Mouse (Mus musculus) liver, postnatal 0 days (tissue): ENCODE data around the gene 4930438A08Rik. TPM values are rescaled to one million over a fixed set of nuclear protein-coding genes. Genes with fewer than 3 reads are reported as not detected.

Experiments used
- ATAC-seq: fragments of 200-750 bp; cut with Nextera tagmentation; 2 replicates; pipeline ENCODE4 v1.8.0; 2017; ENCODE audit warnings: mild to moderate bottlenecking, moderate library complexity
- DNase-seq: peaks from one replicate; pipeline ENCODE4 v3.0.0-alpha.2; 2016
- H3K27ac ChIP-seq: fragments of 300-500 bp; sonication (generic); 2 replicates; pipeline ENCODE4 v1.5.1; 2014; ENCODE audit warnings: antibody characterized with exemption, moderate library complexity, mild to moderate bottlenecking, low read depth
- H3K27me3 ChIP-seq: fragments of 300-500 bp; sonication (generic); 2 replicates; pipeline ENCODE4 v1.6.1; 2014; ENCODE audit warnings: low read length, control low read depth, mixed read lengths; ENCODE audit not compliant: insufficient read depth
- H3K36me3 ChIP-seq: fragments of 300-500 bp; sonication (generic); replicated peaks from 2 replicates; pipeline ENCODE4 v1.6.1; 2014; ENCODE audit warnings: mild to moderate bottlenecking, control low read depth, low read length, moderate library complexity, mixed read lengths; ENCODE audit not compliant: insufficient read depth
- H3K4me1 ChIP-seq: fragments of 300-500 bp; sonication (generic); 2 replicates; pipeline ENCODE4 v1.6.1; 2014; ENCODE audit warnings: antibody characterized with exemption, mild to moderate bottlenecking, control low read depth; ENCODE audit not compliant: insufficient read depth
- H3K4me2 ChIP-seq: fragments of 300-500 bp; sonication (generic); 2 replicates; pipeline ENCODE4 v1.6.1; 2014; ENCODE audit warnings: low read depth, mild to moderate bottlenecking, low read length, moderate library complexity, mixed read lengths
- H3K4me3 ChIP-seq: fragments of 300-500 bp; sonication (generic); 2 replicates; pipeline ENCODE4 v1.5.1; 2014; ENCODE audit warnings: low read depth, low read length
- H3K9ac ChIP-seq: fragments of 300-500 bp; sonication (generic); replicated peaks from 2 replicates; pipeline ENCODE4 v1.6.1; 2014; ENCODE audit warnings: mild to moderate bottlenecking, moderate library complexity
- H3K9me3 ChIP-seq: fragments of 300-500 bp; sonication (generic); 2 replicates; pipeline ENCODE4 v1.6.1; 2016; ENCODE audit warnings: mild to moderate bottlenecking, control low read depth, low read length, mixed read lengths
- CTCF ChIP-seq: sonication (generic); IDR thresholded peaks from 2 replicates; pipeline ENCODE4 v1.5.1; 2016; ENCODE audit warnings: antibody characterized with exemption, low read depth
- EP300 ChIP-seq: IDR thresholded peaks from 2 replicates; pipeline ENCODE4 v1.6.1; 2016; ENCODE audit warnings: antibody characterized with exemption, low read depth, mild to moderate bottlenecking
- WGBS: fragments of 180-500 bp; shearing (Covaris S2); extraction: QIAGEN DNeasy Blood & Tissue Kit; methylation state at CpG from one replicate; pipeline ENCODE4 v1.1.7; 2014; ENCODE audit not compliant: insufficient replicate concordance; 5-methylcytosine and 5-hydroxymethylcytosine counted together
- polyA plus RNA-seq: library from polyadenylated mRNA; unstranded; fragments of >200 nt; fragmentation: Nextera tagmentation; extraction: Ambion mirVana; gene quantifications from 2 replicates; pipeline ENCODE4 v1.2.1, GENCODE M21; 2015

The 4930438A08Rik gene
- polyA plus RNA-seq, 1 experiment from 2014 or later, result 7.0 TPM

DNA sequence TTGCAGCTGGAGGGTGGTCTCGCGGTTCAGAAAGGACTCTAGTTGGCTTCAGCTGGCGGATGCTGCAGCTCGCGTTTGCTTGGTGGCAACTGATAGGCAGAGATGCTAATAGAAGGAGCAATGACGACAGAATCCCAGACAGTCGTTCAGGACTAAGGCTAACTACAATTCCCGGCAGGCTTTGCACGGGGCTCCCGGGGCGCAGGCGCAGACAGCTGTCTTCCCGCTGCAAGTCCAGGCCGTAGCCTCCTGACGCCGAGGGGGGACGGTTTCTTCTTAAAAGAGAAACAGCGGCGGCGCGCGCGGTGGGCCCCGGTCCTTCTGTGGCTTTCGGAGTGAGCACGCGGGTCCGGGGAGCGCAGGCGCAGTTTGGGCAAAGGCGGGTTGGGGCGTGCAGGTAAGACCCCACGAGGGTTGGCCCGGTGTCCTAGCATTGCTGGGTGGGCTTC is 32.3 kb downstream of the 4930438A08Rik start, which contains the start of gene Zfp692:
Zfp692 (plus strand) TSS at position 210 of the 449 bp plus-strand sequence.
- DNase-seq (peak; percentile 93), ATAC-seq (peak; percentile 66)
- H3K4me2 ChIP-seq, result peak within 1 kb of the TSS; percentile 93
- WGBS, result under 1% methylated on average over 34 of the region's 34 CpGs
- H3K9ac ChIP-seq, result peak within 1 kb of the TSS; percentile 65
- H3K27ac ChIP-seq, result peak within 1 kb of the TSS; percentile 37
- H3K27me3 ChIP-seq, result no peaks in the 10 kb centered on the region
- peak within 1 kb of the TSS; percentile 55 for H3K4me3 ChIP-seq
- peaks cover 17% of the 10 kb centered on the region for H3K4me1 ChIP-seq
- no peak for TF ChIP-seq EP300
- TF ChIP-seq CTCF, result no peak
- H3K9me3 ChIP-seq, result no peaks in the 10 kb centered on the region
- H3K36me3 ChIP-seq, result peaks cover 4% of the 10 kb centered on the region; the same call in 1 of the 2 replicates

DNA sequence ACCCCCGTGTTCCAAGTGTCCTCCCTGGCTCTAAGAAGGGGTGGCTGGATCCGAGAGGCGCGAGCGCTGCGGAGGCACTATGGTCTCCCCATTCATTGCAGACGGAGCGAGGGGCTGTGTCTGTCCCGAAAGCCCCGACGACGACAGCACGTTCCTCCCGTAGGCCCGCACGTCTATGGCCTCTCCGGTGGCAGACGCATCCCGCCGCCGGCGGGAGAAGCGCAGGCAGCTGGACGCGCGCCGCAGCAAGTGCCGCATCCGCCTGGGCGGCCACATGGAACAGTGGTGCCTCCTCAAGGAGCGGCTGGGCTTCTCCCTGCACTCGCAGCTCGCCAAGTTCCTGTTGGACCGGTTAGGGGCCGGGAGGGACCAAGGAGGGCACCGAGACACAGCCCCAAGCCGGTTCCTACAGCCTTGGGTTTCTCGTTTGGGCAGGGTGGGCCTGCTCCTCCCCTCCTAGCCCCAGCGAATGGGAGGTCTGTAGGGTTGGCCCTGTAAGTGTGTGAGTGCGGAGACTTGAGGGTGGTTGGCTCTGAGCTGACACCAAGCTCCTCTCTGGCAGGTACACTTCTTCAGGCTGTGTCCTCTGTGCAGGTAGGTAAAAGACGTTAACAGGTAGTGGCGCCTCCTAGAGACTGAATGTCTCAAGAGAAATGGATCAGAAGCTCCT is 32.9 kb downstream of the 4930438A08Rik start:
- Histone ChIP-seq H3K27me3 (no peaks in the 10 kb centered on the region), H3K4me1 (peaks cover 17% of the 10 kb centered on the region), H3K4me3 (peak overlapping the region; percentile 55), H3K9me3 (no peaks in the 10 kb centered on the region), H3K27ac (peak overlapping the region; percentile 37), H3K9ac (peak overlapping the region; percentile 65), H3K36me3 (peaks cover 4% of the 10 kb centered on the region; the same call in 1 of the 2 replicates), H3K4me2 (peak overlapping the region; percentile 93)
- WGBS, result 3% methylated on average over 42 of the region's 42 CpGs
- TF ChIP-seq EP300, result no peak
- TF ChIP-seq CTCF, result peak; percentile 54
- DNase-seq, result peak; percentile 62
- ATAC-seq, result peak; percentile 50

DNA sequence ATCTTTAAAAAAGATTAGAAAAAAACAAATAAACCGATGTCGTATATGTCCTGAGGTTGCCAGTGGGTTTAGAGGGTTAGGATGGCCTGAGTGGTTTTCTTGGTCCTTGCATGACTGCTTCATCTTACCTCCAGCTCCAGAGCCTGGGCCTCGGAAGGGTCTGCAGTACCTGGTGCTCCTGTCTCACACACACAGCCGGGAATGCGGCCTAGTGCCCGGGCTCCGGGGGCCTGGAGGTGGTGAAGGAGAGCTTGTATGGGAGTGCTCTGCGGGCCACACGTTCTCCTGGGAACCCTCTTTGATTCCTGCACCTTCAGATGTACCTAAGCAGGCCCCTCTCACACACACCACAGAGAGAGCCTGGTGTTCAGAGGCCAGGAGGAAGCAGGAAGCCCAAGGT is 34.1 kb downstream of the 4930438A08Rik start:
- ATAC-seq, result no peak
- Histone ChIP-seq H3K36me3 (peaks cover 4% of the 10 kb centered on the region; the same call in 1 of the 2 replicates), H3K4me3 (no peak overlapping the region), H3K27me3 (no peaks in the 10 kb centered on the region), H3K9ac (no peak overlapping the region), H3K4me1 (peaks cover 14% of the 10 kb centered on the region), H3K9me3 (no peaks in the 10 kb centered on the region), H3K27ac (no peak overlapping the region), H3K4me2 (no peak overlapping the region)
- 89% methylated on average over 9 of the region's 9 CpGs for WGBS
- no peak for DNase-seq
- no peak for TF ChIP-seq EP300

DNA sequence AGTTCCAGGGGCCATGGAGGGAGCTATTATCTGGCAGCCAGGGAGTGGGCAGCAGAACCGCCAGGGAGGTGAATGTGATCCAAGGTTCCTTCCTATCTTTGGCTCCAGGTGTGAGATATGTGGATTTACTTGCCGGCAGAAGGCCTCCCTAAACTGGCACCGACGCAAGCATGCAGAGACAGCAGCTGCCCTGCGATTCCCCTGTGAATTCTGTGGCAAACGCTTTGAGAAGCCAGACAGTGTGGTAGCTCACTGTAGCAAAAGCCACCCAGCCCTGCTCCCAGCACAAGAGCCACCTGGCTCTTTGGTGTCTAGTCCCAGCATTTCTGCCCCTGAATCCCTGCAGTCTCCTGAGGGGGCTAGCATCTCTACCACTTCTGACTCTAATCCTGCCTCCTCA is 39.5 kb downstream of the 4930438A08Rik start:
- Histone ChIP-seq H3K27me3 (no peaks in the 10 kb centered on the region), H3K36me3 (peaks cover 29% of the 10 kb centered on the region)

DNA sequence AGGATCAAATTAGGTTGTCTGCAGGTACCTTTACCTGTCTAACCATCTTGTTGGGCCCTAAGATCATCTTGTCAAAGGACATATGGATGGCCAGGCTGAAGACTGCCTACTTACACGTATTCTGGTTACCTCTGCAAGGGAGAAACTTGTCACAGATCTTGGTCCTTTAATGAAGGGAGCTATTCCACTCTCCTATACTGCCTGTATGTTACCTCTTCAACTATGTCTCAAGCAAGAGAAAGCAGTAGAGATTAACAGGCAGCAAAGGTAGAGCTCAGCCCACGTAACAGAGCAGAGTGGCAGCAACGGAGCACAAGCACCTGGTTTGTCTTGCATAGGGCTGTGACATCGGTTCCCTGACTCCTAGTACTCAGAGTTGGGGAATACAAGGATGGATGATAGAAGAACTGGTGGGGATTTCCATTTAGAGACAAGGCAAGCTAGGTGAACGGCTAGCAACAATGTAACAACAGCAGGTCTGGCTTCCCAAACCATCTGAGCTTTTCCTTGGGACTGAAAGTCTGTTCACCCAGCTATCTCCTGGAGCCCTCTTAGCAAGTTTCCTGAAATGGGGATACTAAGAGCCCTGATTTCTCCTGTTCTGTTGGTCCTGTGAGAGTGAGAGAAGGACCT is 41.1 kb downstream of the 4930438A08Rik start:
- Histone ChIP-seq H3K36me3 (peaks cover 42% of the 10 kb centered on the region), H3K27ac (no peak overlapping the region), H3K9ac (no peak overlapping the region), H3K27me3 (no peaks in the 10 kb centered on the region), H3K4me2 (no peak overlapping the region), H3K4me1 (no peaks in the 10 kb centered on the region), H3K9me3 (no peaks in the 10 kb centered on the region), H3K4me3 (no peak overlapping the region)
- DNase-seq, result no peak
- TF ChIP-seq CTCF, result no peak
- TF ChIP-seq EP300, result no peak
- no peak for ATAC-seq
- WGBS, result 92% methylated on average over 5 of the region's 5 CpGs

More for the DNA sequence above, 39.5 kb downstream of the 4930438A08Rik start:
- 87% methylated on average over 6 of the region's 6 CpGs for WGBS
- Histone ChIP-seq H3K27ac (no peak overlapping the region), H3K4me3 (no peak overlapping the region), H3K9me3 (no peaks in the 10 kb centered on the region), H3K4me1 (no peaks in the 10 kb centered on the region), H3K9ac (no peak overlapping the region), H3K4me2 (no peak overlapping the region)
- ATAC-seq (no peak), DNase-seq (no peak)
- TF ChIP-seq EP300, result no peak
- no peak for TF ChIP-seq CTCF

DNA sequence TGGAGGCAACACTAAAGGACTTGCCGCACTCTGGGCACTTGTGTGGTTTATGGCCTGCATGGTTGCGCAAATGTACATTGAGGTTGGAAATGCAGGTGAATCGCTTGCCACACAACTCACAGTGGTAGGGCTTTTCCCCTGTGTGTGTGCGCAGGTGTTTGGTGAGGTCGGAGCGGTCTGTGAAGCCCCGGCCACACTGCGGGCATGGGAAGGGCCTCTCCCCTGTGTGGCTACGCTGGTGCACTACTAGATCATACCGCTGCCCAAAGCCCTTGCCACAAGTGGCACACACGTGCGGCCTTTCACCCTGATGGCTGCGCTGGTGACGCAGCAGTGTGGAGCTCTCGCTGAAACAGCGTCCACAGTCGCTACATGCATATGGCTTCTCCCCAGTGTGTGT is 41.7 kb downstream of the 4930438A08Rik start:
- Histone ChIP-seq H3K9ac (no peak overlapping the region), H3K4me3 (no peak overlapping the region), H3K27ac (no peak overlapping the region), H3K4me1 (peaks cover under 1% of the 10 kb centered on the region), H3K9me3 (no peaks in the 10 kb centered on the region), H3K36me3 (peaks cover 42% of the 10 kb centered on the region), H3K4me2 (no peak overlapping the region), H3K27me3 (no peaks in the 10 kb centered on the region)
- ATAC-seq, result peak; percentile 12; the same call in 1 of the 2 replicates
- DNase-seq, result no peak
- TF ChIP-seq CTCF (no peak), EP300 (no peak)
- WGBS, result 87% methylated on average over 17 of the region's 17 CpGs
